Mouse (Mus musculus): Measurements from ENCODE around the gene Il34. TPM values are rescaled to one million over a fixed set of nuclear protein-coding genes. Genes with fewer than 3 reads are reported as not detected.
A peak's percentile ranks its signal among the peaks of the same experiment; 100 is the strongest.

Gene Il34
- total RNA-seq (2022), result 1 to 10 TPM; 1.6 to 5.5 (median 4.3) TPM

- no peak for DNase-seq (ENCODE audit: low spot score in 2 of 2)
Measured at GRCm38 (mm10) chr8:110805669-110806068, at the start of gene Il34. TSS of gene Il34 (minus strand) at chr8:110805924.

GRCm38 (mm10) chr8:110851186-110851585, 45.5 kb upstream of the Il34 start:
- no peak for DNase-seq (ENCODE audit: low spot score in 2 of 2)

GRCm38 (mm10) chr8:110847645-110848495, 42.1 kb upstream of the Il34 start:
- DNase-seq (ENCODE audit: low spot score in 2 of 2), result no peak

GRCm38 (mm10) chr8:110847171-110847549, 41.4 kb upstream of the Il34 start:
- no peak for DNase-seq (ENCODE audit: low spot score in 2 of 2)

GRCm38 (mm10) chr8:110846405-110847170, 40.9 kb upstream of the Il34 start, which contains the start of the genes Cog4 and Sf3b3:
TSS of gene Cog4 (plus strand) at chr8:110846600.
TSS of gene Sf3b3 (minus strand) at chr8:110846787.
- peak; percentile 72 to 78 for DNase-seq (ENCODE audit: low spot score in 2 of 2)

- DNase-seq (ENCODE audit: low spot score in 2 of 2), result no peak
Measured at GRCm38 (mm10) chr8:110845821-110846404, 40.2 kb upstream of the Il34 start.

GRCm38 (mm10) chr8:110844941-110845340, 39.2 kb upstream of the Il34 start:
- DNase-seq (ENCODE audit: low spot score in 2 of 2), result no peak

- DNase-seq (ENCODE audit: low spot score in 2 of 2), result no peak
Measured at GRCm38 (mm10) chr8:110843207-110843606, 37.5 kb upstream of the Il34 start.

- no peak for DNase-seq (ENCODE audit: low spot score in 2 of 2)
Measured at GRCm38 (mm10) chr8:110842012-110842574, 36.4 kb upstream of the Il34 start.

GRCm38 (mm10) chr8:110831956-110832355, 26.2 kb upstream of the Il34 start:
- DNase-seq (ENCODE audit: low spot score in 2 of 2), result no peak

- no peak for DNase-seq (ENCODE audit: low spot score in 2 of 2)
Measured at GRCm38 (mm10) chr8:110828511-110828910, 22.8 kb upstream of the Il34 start.

- no peak for DNase-seq (ENCODE audit: low spot score in 2 of 2)
Measured at GRCm38 (mm10) chr8:110824861-110825260, 19.1 kb upstream of the Il34 start.

GRCm38 (mm10) chr8:110821960-110822359, 16.2 kb upstream of the Il34 start:
- no peak for DNase-seq (ENCODE audit: low spot score in 2 of 2)

GRCm38 (mm10) chr8:110820257-110820656, 14.5 kb upstream of the Il34 start:
- no peak for DNase-seq (ENCODE audit: low spot score in 2 of 2)

- no peak for DNase-seq (ENCODE audit: low spot score in 2 of 2)
Measured at GRCm38 (mm10) chr8:110818593-110818992, 12.9 kb upstream of the Il34 start.

GRCm38 (mm10) chr8:110816990-110817389, 11.3 kb upstream of the Il34 start:
- DNase-seq (ENCODE audit: low spot score in 2 of 2), result no peak

- no peak for DNase-seq (ENCODE audit: low spot score in 2 of 2)
Measured at GRCm38 (mm10) chr8:110815308-110815707, 9.6 kb upstream of the Il34 start.

GRCm38 (mm10) chr8:110813081-110813812, 7.5 kb upstream of the Il34 start:
- no peak for DNase-seq (ENCODE audit: low spot score in 2 of 2)

- no peak for DNase-seq (ENCODE audit: low spot score in 2 of 2)
Measured at GRCm38 (mm10) chr8:110812349-110813080, 6.8 kb upstream of the Il34 start.

- DNase-seq (ENCODE audit: low spot score in 2 of 2), result no peak
Measured at GRCm38 (mm10) chr8:110811793-110812192, 6.1 kb upstream of the Il34 start.
